Mouse (Mus musculus): ENCODE measurements around the gene Ptk6. TPM values are rescaled to one million over a fixed set of nuclear protein-coding genes. Genes with fewer than 3 reads are reported as not detected.

The Ptk6 gene
- polyA plus RNA-seq, 1 experiment from 2014 or later, result not detected

DNA sequence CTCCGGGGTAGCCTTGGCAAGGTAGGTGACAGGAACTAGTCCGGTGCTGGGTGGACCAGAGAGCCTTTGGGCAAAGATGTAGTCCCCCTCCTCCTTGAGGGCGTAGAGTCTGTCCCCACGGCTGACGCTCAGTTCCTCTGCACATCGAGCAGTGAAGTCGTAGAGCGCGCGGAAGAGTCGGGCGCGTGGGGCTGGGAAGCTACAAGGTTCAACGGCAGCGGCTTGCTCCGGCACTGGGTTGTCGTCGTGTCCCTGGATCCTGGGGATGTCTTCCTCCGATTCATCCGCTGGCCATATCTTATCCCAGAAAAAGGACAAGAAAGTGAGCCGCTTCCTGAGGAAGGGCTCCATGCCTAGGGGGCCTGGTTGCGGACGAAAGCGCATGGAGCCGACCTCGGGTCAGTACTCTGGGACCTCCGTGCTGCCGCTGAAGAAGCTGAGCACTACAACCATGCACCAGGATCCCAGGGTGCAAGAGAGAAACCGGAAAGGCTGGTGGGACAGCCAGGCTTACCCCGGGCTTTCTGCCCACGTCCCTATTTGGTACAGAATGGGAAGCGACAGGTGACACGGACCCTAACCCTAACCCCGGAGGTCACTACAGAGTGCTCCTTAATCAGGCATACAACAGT lies 9.9 kb upstream of the Ptk6 start:
- Histone ChIP-seq H3K36me3 (ENCODE audit: insufficient read depth, low read length) (no peaks in the 10 kb centered on the region), H3K4me3 (replicated peaks; ENCODE audit: low read depth, low read length) (peak overlapping the region; percentile 30), H3K27me3 (ENCODE audit: insufficient read depth, low read length) (peaks cover 10% of the 10 kb centered on the region; the same call in 1 of the 2 replicates), H3K4me1 (replicated peaks; ENCODE audit: insufficient read depth, low read length) (peaks cover 7% of the 10 kb centered on the region; the same call in 1 of the 2 replicates), H3K9me3 (replicated peaks; ENCODE audit: low read length) (no peaks in the 10 kb centered on the region), H3K4me2 (ENCODE audit: low read length) (peak overlapping the region; percentile 66), H3K27ac (no peak overlapping the region), H3K9ac (ENCODE audit: low read depth, low read length) (0 out of 2 replicates have a peak overlapping the region, but pooled peaks have one; percentile 1)
- ATAC-seq (replicated peaks; ENCODE audit: low FRiP score, low read depth), result peak; percentile 21; the same call in 1 of the 2 replicates
- peak; percentile 16 for DNase-seq (ENCODE audit: low spot score)
- no peak for TF ChIP-seq CTCF (IDR thresholded peaks at IDR 0.05; ENCODE audit: low read depth)
- WGBS, result 1% methylated on average over 34 of the region's 34 CpGs

DNA sequence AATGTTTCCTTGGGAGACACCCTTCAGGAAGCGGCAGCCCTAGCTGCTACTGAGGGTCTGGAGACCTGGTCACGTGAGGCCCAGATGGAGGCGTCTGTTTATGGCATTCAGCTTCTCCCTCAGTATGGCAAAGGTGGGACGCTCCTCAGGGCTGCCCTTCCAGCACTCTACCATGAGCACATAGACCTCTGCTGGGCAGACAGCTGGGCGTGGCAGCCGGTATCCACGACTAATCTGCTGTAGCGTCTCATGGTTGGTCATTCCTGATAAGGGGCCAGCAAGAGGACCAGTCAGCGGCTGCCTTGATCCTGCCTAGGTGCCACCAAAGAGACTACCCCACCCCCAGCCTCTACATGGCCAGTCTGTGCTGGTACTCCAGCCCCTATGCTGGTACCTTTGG lies 3.5 kb upstream of the Ptk6 start:
- no peaks in the 10 kb centered on the region for H3K36me3 ChIP-seq (ENCODE audit: insufficient read depth, low read length)
- H3K4me3 ChIP-seq (replicated peaks; ENCODE audit: low read depth, low read length), result no peak overlapping the region
- no peaks in the 10 kb centered on the region for H3K4me1 ChIP-seq (replicated peaks; ENCODE audit: insufficient read depth, low read length)
- no peaks in the 10 kb centered on the region for H3K9me3 ChIP-seq (replicated peaks; ENCODE audit: low read length)
- H3K27ac ChIP-seq, result no peak overlapping the region
- no peaks in the 10 kb centered on the region for H3K27me3 ChIP-seq (ENCODE audit: insufficient read depth, low read length)
- no peak overlapping the region for H3K9ac ChIP-seq (ENCODE audit: low read depth, low read length)
- no peak overlapping the region for H3K4me2 ChIP-seq (ENCODE audit: low read length)
- TF ChIP-seq CTCF (IDR thresholded peaks at IDR 0.05; ENCODE audit: low read depth), result no peak
- 63% methylated on average over 9 of the region's 9 CpGs for WGBS
- no peak for ATAC-seq (replicated peaks; ENCODE audit: low FRiP score, low read depth)
- DNase-seq (ENCODE audit: low spot score), result no peak

DNA sequence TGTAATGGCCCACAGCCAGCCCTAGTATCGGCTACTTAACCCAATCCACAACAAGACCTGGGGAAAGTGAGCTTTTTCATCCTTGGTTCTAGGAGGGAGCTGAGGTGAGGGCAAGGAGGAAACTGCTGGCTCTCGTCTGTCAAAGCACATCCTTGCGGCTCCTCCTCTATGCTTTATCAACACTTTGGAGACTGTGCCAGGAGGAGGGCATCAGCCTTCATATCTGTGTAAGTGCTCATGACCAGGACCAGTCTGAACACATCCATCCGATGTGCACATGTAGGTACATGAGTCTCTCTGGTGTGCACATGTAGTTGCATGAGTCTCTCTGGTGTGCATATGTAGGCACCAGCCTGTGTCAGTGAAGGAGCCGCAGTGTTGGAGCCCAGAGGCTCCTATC lies 3.1 kb upstream of the Ptk6 start:
- Histone ChIP-seq H3K9me3 (replicated peaks; ENCODE audit: low read length) (no peaks in the 10 kb centered on the region), H3K27me3 (ENCODE audit: insufficient read depth, low read length) (no peaks in the 10 kb centered on the region), H3K9ac (ENCODE audit: low read depth, low read length) (no peak overlapping the region), H3K4me3 (replicated peaks; ENCODE audit: low read depth, low read length) (no peak overlapping the region), H3K36me3 (ENCODE audit: insufficient read depth, low read length) (no peaks in the 10 kb centered on the region), H3K4me2 (ENCODE audit: low read length) (no peak overlapping the region), H3K4me1 (replicated peaks; ENCODE audit: insufficient read depth, low read length) (no peaks in the 10 kb centered on the region), H3K27ac (no peak overlapping the region)
- no peak for ATAC-seq (replicated peaks; ENCODE audit: low FRiP score, low read depth)
- WGBS, result 85% methylated on average over 5 of the region's 5 CpGs
- DNase-seq (ENCODE audit: low spot score), result no peak
- no peak for TF ChIP-seq CTCF (IDR thresholded peaks at IDR 0.05; ENCODE audit: low read depth)

DNA sequence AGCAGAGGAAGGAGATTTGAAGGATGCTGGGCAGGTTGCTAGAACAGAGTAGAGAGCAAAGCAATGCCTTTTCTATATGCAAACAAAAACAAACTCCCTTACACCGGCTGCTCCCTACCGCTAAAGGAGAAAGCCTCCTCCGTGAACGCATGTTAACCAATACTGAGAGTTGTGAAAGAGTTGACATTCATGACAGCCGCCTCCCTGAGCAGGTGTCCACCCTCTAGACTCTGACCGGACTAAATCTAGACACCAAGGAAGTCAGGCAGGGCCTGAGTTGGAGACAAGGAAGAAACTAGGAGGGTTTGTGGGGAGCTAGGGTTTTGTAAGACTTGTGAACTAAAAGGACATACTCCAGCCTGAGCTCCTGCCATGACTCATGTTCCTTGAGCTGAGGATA lies 297 bp upstream of the Ptk6 start:
- Histone ChIP-seq H3K27ac (no peak overlapping the region), H3K36me3 (ENCODE audit: insufficient read depth, low read length) (no peaks in the 10 kb centered on the region), H3K9me3 (replicated peaks; ENCODE audit: low read length) (no peaks in the 10 kb centered on the region), H3K27me3 (ENCODE audit: insufficient read depth, low read length) (no peaks in the 10 kb centered on the region), H3K4me2 (ENCODE audit: low read length) (no peak overlapping the region), H3K4me3 (replicated peaks; ENCODE audit: low read depth, low read length) (no peak overlapping the region), H3K4me1 (replicated peaks; ENCODE audit: insufficient read depth, low read length) (no peaks in the 10 kb centered on the region), H3K9ac (ENCODE audit: low read depth, low read length) (no peak overlapping the region)
- DNase-seq (ENCODE audit: low spot score), result no peak
- TF ChIP-seq CTCF (IDR thresholded peaks at IDR 0.05; ENCODE audit: low read depth), result no peak
- no peak for ATAC-seq (replicated peaks; ENCODE audit: low FRiP score, low read depth)
- WGBS, result 59% methylated on average over 6 of the region's 6 CpGs

DNA sequence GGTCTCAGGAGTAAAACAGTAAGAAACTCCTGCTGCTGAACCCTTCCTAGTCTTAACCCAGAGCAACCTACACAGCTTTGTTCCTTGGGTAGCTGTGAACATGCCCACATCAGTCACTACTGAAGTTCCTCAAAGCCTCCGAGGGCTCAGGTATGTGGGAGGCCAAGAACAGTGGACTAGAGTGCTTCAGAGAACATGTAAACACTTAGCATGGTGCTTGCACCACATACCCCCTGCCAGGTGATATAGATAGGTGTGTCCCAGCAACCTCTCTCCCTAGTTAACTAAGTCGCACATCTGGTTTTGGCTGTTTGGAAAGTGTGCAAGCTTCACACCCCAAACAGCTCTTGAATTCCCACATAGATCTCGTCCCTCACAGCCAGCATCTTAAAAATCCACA lies 983 bp downstream of the Ptk6 start:
- Histone ChIP-seq H3K36me3 (ENCODE audit: insufficient read depth, low read length) (no peaks in the 10 kb centered on the region), H3K4me1 (replicated peaks; ENCODE audit: insufficient read depth, low read length) (no peaks in the 10 kb centered on the region), H3K9ac (ENCODE audit: low read depth, low read length) (no peak overlapping the region), H3K4me2 (ENCODE audit: low read length) (no peak overlapping the region), H3K9me3 (replicated peaks; ENCODE audit: low read length) (no peaks in the 10 kb centered on the region), H3K27me3 (ENCODE audit: insufficient read depth, low read length) (no peaks in the 10 kb centered on the region), H3K27ac (no peak overlapping the region), H3K4me3 (replicated peaks; ENCODE audit: low read depth, low read length) (no peak overlapping the region)
- ATAC-seq (replicated peaks; ENCODE audit: low FRiP score, low read depth), result no peak
- no peak for TF ChIP-seq CTCF (IDR thresholded peaks at IDR 0.05; ENCODE audit: low read depth)
- 66% methylated on average over 3 of the region's 3 CpGs for WGBS
- DNase-seq (ENCODE audit: low spot score), result no peak

DNA sequence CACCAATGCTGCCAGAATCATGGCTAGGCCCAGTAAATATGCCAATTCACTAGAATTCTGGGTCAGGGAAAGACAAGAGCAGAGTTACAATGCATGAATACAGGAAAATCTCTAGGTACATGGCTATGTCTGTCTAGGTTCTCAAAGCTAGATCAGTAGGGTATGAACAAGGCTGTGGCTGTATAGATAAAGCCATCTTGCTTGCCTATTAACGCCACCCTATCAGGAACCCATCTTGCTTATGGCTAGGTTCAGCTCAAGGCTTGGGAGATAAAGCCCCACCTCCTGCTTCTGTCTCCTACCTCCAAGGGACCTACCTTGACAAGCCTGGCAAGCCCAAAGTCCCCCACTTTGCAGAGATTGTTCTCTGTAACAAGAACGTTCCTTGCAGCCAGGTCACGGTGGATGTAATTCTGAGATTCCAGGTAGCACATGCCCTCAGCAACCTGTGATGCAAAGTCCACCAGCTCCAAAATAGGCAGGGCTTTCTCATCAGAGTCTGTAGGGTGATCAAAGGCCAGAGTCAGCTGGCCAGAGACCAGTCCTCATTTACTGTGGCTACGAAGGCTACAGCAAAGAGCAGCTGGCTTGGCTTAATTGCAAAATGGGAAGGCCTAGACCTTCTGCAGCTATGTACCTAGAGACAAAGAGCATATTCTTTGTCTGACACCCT lies 5.8 kb downstream of the Ptk6 start:
- TF ChIP-seq CTCF (IDR thresholded peaks at IDR 0.05; ENCODE audit: low read depth), result no peak
- DNase-seq (ENCODE audit: low spot score) (no peak), ATAC-seq (replicated peaks; ENCODE audit: low FRiP score, low read depth) (no peak)
- WGBS, result 82% methylated on average over 4 of the region's 4 CpGs
- Histone ChIP-seq H3K27me3 (ENCODE audit: insufficient read depth, low read length) (no peaks in the 10 kb centered on the region), H3K36me3 (ENCODE audit: insufficient read depth, low read length) (no peaks in the 10 kb centered on the region), H3K9me3 (replicated peaks; ENCODE audit: low read length) (no peaks in the 10 kb centered on the region), H3K4me3 (replicated peaks; ENCODE audit: low read depth, low read length) (no peak overlapping the region), H3K9ac (ENCODE audit: low read depth, low read length) (no peak overlapping the region), H3K4me2 (ENCODE audit: low read length) (no peak overlapping the region), H3K27ac (no peak overlapping the region), H3K4me1 (replicated peaks; ENCODE audit: insufficient read depth, low read length) (no peaks in the 10 kb centered on the region)

Data from kidney, postnatal 0 days (tissue).